Mouse (Mus musculus): ENCODE results near the gene Thop1. TPM values are rescaled to one million over a fixed set of nuclear protein-coding genes. Genes with fewer than 3 reads are reported as not detected.

The Thop1 gene
- polyA plus RNA-seq, 1 experiment = 139 TPM

DNA sequence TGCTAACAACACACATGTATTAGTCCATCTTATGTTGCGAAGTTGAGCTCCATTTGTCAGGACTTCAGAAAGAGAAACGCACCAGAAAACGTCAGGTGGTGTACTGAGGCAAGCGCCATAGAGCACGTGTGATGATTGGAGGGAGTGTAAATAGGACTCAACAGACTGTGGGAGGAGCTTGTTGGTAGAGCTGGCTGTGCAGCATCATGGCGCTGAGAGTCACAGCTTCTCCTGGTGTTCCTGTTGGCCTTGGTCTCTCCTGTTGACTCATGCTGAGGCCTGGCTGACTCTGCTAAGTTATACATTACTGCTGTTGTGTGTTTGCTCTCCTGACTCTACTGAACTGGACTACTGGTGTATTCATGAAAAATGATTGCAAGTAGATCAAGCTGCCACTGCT lies 43.1 kb downstream of the Thop1 start:
- Histone ChIP-seq H3K79me2 (ENCODE audit: control insufficient read depth, insufficient read depth) (peaks cover 37% of the 10 kb centered on the region), H3K4me2 (ENCODE audit: low read depth) (no peak overlapping the region)

DNA sequence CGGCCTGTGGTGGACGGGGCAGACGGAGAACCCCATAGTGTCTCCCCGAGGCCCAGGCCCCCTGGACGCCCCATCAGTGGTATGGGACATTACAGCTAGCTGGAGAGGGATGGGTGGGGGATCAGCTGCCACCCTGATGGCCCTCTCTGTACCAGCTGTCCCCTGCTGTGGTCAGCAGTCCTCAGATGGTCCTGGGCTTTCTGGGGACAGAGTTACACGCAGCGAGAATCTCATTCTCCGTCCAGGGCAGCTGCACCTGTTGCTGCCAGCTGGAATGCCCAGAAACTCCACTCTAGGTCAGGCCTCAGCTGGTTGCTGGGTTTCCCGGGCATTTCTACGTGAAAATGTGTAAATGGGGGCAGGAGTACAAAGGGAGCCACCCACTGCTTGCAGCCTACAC lies 49.8 kb downstream of the Thop1 start:
- H3K79me2 ChIP-seq (ENCODE audit: control insufficient read depth, insufficient read depth) = no peaks in the 10 kb centered on the region
- no peak overlapping the region for H3ac ChIP-seq (ENCODE audit: control insufficient read depth, insufficient read length)
- peaks cover 29% of the 10 kb centered on the region for H3K36me3 ChIP-seq (ENCODE audit: control insufficient read depth, insufficient read depth)
- peak; percentile 96 for TF ChIP-seq TCF3 (IDR thresholded peaks at IDR 0.05; ENCODE audit: insufficient read length, low read depth)
- TF ChIP-seq MYOD1 (IDR thresholded peaks at IDR 0.05; ENCODE audit: control insufficient read depth in 1 of 3, insufficient read length in 2 of 3, low read depth in 2 of 3) = peak; percentile 73 to 97 (median 96)
- TF ChIP-seq MYOG (IDR thresholded peaks at IDR 0.05; ENCODE audit: control insufficient read depth in 1 of 3, insufficient read depth in 1 of 3, insufficient read length in 2 of 3, low read depth in 2 of 3) = peak; percentile 96 to 100 (median 99)
- TF ChIP-seq TCF12 (IDR thresholded peaks at IDR 0.05; ENCODE audit: insufficient read depth, poor library complexity, severe bottlenecking) = peak; percentile 95
- no peak for TF ChIP-seq E2F4 (IDR thresholded peaks at IDR 0.05; ENCODE audit: insufficient read depth)
- H3K27me3 ChIP-seq (ENCODE audit: control insufficient read depth, insufficient read depth, insufficient read length) = no peaks in the 10 kb centered on the region
- H3K4me2 ChIP-seq (ENCODE audit: low read depth) = no peak overlapping the region
- no peak overlapping the region for H3K4me3 ChIP-seq

More for the DNA sequence above, 43.1 kb downstream of the Thop1 start:
- no peak for TF ChIP-seq SRF (IDR thresholded peaks at IDR 0.05; ENCODE audit: control insufficient read depth, insufficient read length, low read depth)
- no peak for TF ChIP-seq E2F4 (IDR thresholded peaks at IDR 0.05; ENCODE audit: insufficient read depth)
- no peak for TF ChIP-seq MYOG (IDR thresholded peaks at IDR 0.05; ENCODE audit: control insufficient read depth in 1 of 3, insufficient read depth in 1 of 3, insufficient read length in 2 of 3, low read depth in 2 of 3)
- TF ChIP-seq TCF3 (IDR thresholded peaks at IDR 0.05; ENCODE audit: insufficient read length, low read depth) = no peak
- TF ChIP-seq MYOD1 (IDR thresholded peaks at IDR 0.05; ENCODE audit: control insufficient read depth in 1 of 3, insufficient read length in 2 of 3, low read depth in 2 of 3) = no peak
- TF ChIP-seq CEBPB (IDR thresholded peaks at IDR 0.05; ENCODE audit: insufficient read depth, poor library complexity, severe bottlenecking) = no peak
- no peak for TF ChIP-seq USF1 (IDR thresholded peaks at IDR 0.05; ENCODE audit: low read depth)
- no peak for TF ChIP-seq POLR2A (IDR thresholded peaks at IDR 0.05; ENCODE audit: insufficient read length, low read depth)
- no peak for TF ChIP-seq POLR2AphosphoS2 (IDR thresholded peaks at IDR 0.05; ENCODE audit: insufficient read length, low read depth)
- no peak for TF ChIP-seq TCF12 (IDR thresholded peaks at IDR 0.05; ENCODE audit: insufficient read depth, poor library complexity, severe bottlenecking)
- TF ChIP-seq MAX (IDR thresholded peaks at IDR 0.05; ENCODE audit: low read depth) = no peak
- TF ChIP-seq REST (IDR thresholded peaks at IDR 0.05; ENCODE audit: insufficient read depth, insufficient read length) = no peak
- no peak overlapping the region for H3K4me3 ChIP-seq
- H3K27me3 ChIP-seq (ENCODE audit: control insufficient read depth, insufficient read depth, insufficient read length) = no peaks in the 10 kb centered on the region
- H3K36me3 ChIP-seq (ENCODE audit: control insufficient read depth, insufficient read depth) = peaks cover 34% of the 10 kb centered on the region
- H3ac ChIP-seq (ENCODE audit: control insufficient read depth, insufficient read length) = no peak overlapping the region

DNA sequence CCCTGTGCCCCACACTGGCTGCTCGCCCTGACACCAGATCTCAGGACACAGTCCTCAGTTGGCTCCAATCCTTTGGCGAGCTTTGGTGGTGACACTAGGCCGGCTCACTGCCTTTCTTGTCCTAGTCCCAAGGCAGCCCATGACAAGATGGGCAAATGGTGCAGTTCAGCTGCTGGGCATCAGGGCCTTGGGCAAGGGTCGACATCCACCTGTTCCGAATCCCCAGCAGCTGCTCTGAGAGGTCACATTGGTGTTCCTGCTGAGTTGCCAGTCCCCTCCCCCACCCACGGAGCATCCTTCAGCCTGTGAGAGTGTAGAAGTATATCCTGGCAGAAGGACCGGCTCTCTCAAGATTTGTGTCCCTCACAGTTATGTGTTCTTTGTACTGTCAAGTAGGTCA lies 50.8 kb downstream of the Thop1 start:
- Histone ChIP-seq H3ac (ENCODE audit: control insufficient read depth, insufficient read length) (no peak overlapping the region), H3K4me2 (ENCODE audit: low read depth) (no peak overlapping the region), H3K4me3 (no peak overlapping the region), H3K79me2 (ENCODE audit: control insufficient read depth, insufficient read depth) (no peaks in the 10 kb centered on the region), H3K36me3 (ENCODE audit: control insufficient read depth, insufficient read depth) (peaks cover 29% of the 10 kb centered on the region), H3K27me3 (ENCODE audit: control insufficient read depth, insufficient read depth, insufficient read length) (no peaks in the 10 kb centered on the region)
- no peak for TF ChIP-seq USF1 (IDR thresholded peaks at IDR 0.05; ENCODE audit: low read depth)
- TF ChIP-seq MYOG (IDR thresholded peaks at IDR 0.05; ENCODE audit: control insufficient read depth in 1 of 3, insufficient read depth in 1 of 3, insufficient read length in 2 of 3, low read depth in 2 of 3) = peak; percentile 59 to 98 (median 92)
- peak in 2 of 3 experiments; percentile 90 to 91 for TF ChIP-seq MYOD1 (IDR thresholded peaks at IDR 0.05; ENCODE audit: control insufficient read depth in 1 of 3, insufficient read length in 2 of 3, low read depth in 2 of 3)
- TF ChIP-seq POLR2A (IDR thresholded peaks at IDR 0.05; ENCODE audit: insufficient read length, low read depth) = no peak
- no peak for TF ChIP-seq MAX (IDR thresholded peaks at IDR 0.05; ENCODE audit: low read depth)
- TF ChIP-seq POLR2AphosphoS2 (IDR thresholded peaks at IDR 0.05; ENCODE audit: insufficient read length, low read depth) = no peak
- TF ChIP-seq SRF (IDR thresholded peaks at IDR 0.05; ENCODE audit: control insufficient read depth, insufficient read length, low read depth) = no peak
- no peak for TF ChIP-seq E2F4 (IDR thresholded peaks at IDR 0.05; ENCODE audit: insufficient read depth)
- TF ChIP-seq TCF3 (IDR thresholded peaks at IDR 0.05; ENCODE audit: insufficient read length, low read depth) = peak; percentile 94
- no peak for TF ChIP-seq CEBPB (IDR thresholded peaks at IDR 0.05; ENCODE audit: insufficient read depth, poor library complexity, severe bottlenecking)
- TF ChIP-seq REST (IDR thresholded peaks at IDR 0.05; ENCODE audit: insufficient read depth, insufficient read length) = no peak
- TF ChIP-seq TCF12 (IDR thresholded peaks at IDR 0.05; ENCODE audit: insufficient read depth, poor library complexity, severe bottlenecking) = peak; percentile 86

DNA sequence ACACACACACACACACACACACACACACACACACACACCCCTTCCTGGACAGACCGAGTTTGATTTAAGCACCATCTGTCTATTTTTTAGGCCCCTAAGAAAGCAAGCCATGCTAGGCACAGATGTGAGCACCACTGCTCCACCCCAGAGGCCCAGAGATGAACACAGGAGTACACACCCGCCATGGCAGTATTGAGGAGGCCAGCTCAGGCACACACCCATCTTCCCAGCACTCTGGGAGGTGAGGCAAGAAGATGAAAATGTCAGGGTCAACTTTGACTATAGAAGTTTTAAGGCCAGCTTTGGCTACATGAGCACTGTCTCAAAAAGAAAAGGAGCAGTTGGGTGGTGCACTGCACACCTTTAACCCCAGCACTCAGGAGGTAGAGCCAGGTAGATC lies 53.1 kb downstream of the Thop1 start:
- TF ChIP-seq MAX (IDR thresholded peaks at IDR 0.05; ENCODE audit: low read depth) (no peak), MYOD1 (IDR thresholded peaks at IDR 0.05; ENCODE audit: control insufficient read depth in 1 of 3, insufficient read length in 2 of 3, low read depth in 2 of 3) (no peak), SRF (IDR thresholded peaks at IDR 0.05; ENCODE audit: control insufficient read depth, insufficient read length, low read depth) (no peak), REST (IDR thresholded peaks at IDR 0.05; ENCODE audit: insufficient read depth, insufficient read length) (no peak), USF1 (IDR thresholded peaks at IDR 0.05; ENCODE audit: low read depth) (no peak), TCF12 (IDR thresholded peaks at IDR 0.05; ENCODE audit: insufficient read depth, poor library complexity, severe bottlenecking) (no peak), MYOG (IDR thresholded peaks at IDR 0.05; ENCODE audit: control insufficient read depth in 1 of 3, insufficient read depth in 1 of 3, insufficient read length in 2 of 3, low read depth in 2 of 3) (no peak), CEBPB (IDR thresholded peaks at IDR 0.05; ENCODE audit: insufficient read depth, poor library complexity, severe bottlenecking) (no peak), E2F4 (IDR thresholded peaks at IDR 0.05; ENCODE audit: insufficient read depth) (no peak), POLR2A (IDR thresholded peaks at IDR 0.05; ENCODE audit: insufficient read length, low read depth) (no peak), POLR2AphosphoS2 (IDR thresholded peaks at IDR 0.05; ENCODE audit: insufficient read length, low read depth) (no peak), TCF3 (IDR thresholded peaks at IDR 0.05; ENCODE audit: insufficient read length, low read depth) (no peak)
- no peaks in the 10 kb centered on the region for H3K27me3 ChIP-seq (ENCODE audit: control insufficient read depth, insufficient read depth, insufficient read length)
- H3K4me2 ChIP-seq (ENCODE audit: low read depth) = no peak overlapping the region
- no peak overlapping the region for H3K4me3 ChIP-seq
- H3K36me3 ChIP-seq (ENCODE audit: control insufficient read depth, insufficient read depth) = peaks cover 20% of the 10 kb centered on the region
- H3ac ChIP-seq (ENCODE audit: control insufficient read depth, insufficient read length) = no peak overlapping the region
- H3K79me2 ChIP-seq (ENCODE audit: control insufficient read depth, insufficient read depth) = no peaks in the 10 kb centered on the region

All from myocyte (in vitro differentiated cells).